In genomic region chr12:77780885-77781698, GRCm38 (mm10) we compare ENCODE assay signal across 7 mouse cellular contexts.
DNase-seq lines count a peak whose midpoint lies in the region; ATAC-seq and TF ChIP-seq lines count a peak whose summit lies in the region.

No protein-coding gene starts in this region.

- no peaks in the 10 kb centered on the region for H3K36me3 ChIP-seq in embryonic facial prominence, embryonic 11.5 days (replicated peaks; ENCODE audit: control insufficient read depth, insufficient read depth, low read depth, low read length)
- no peaks in the 10 kb centered on the region for H3K36me3 ChIP-seq in limb, embryonic 13.5 days
- H3K36me3 ChIP-seq in midbrain, postnatal 0 days (ENCODE audit: insufficient read depth, low read length) = no peaks in the 10 kb centered on the region

- peak; percentile 79 for ATAC-seq in embryonic facial prominence, embryonic 11.5 days (replicated peaks; ENCODE audit: insufficient number of reproducible peaks, low FRiP score, low TSS enrichment, low read depth)
- peak; percentile 80 for ATAC-seq in limb, embryonic 13.5 days (ENCODE audit: low FRiP score, low read depth)
- ATAC-seq in midbrain, postnatal 0 days (ENCODE audit: low FRiP score) = peak; percentile 77

- WGBS in embryonic facial prominence, embryonic 11.5 days = 30% methylated on average over 20 of the region's 20 CpGs
- WGBS in limb, embryonic 13.5 days = 18% methylated on average over 20 of the region's 20 CpGs
- WGBS in midbrain, postnatal 0 days = 20% methylated on average over 20 of the region's 20 CpGs

- peak overlapping the region; percentile 4; the same call in 1 of the 2 replicates for H3K9ac ChIP-seq in embryonic facial prominence, embryonic 11.5 days (replicated peaks; ENCODE audit: low read length)
- H3K9ac ChIP-seq in limb, embryonic 13.5 days = 0 out of 2 replicates have a peak overlapping the region, but pooled peaks have one; percentile 9
- no peak overlapping the region for H3K9ac ChIP-seq in midbrain, postnatal 0 days (replicated peaks; ENCODE audit: low read length, poor library complexity, severe bottlenecking)

- peak; percentile 96 for DNase-seq in adrenal gland, postnatal 10 days
- peak; percentile 85 for DNase-seq in embryonic facial prominence, embryonic 11.5 days (ENCODE audit: low spot score)
- DNase-seq in heart, adult 8-10 months (ENCODE audit: low spot score) = peak; percentile 84
- peak; percentile 93 for DNase-seq in kidney, adult 9 months
- peak; percentile 85 for DNase-seq in midbrain, postnatal 0 days (ENCODE audit: low spot score)
- peak; percentile 72 to 89 for DNase-seq in spleen, postnatal 10 days (ENCODE audit: low spot score in 2 of 2)

- no peak overlapping the region for H3K27ac ChIP-seq in embryonic facial prominence, embryonic 11.5 days (replicated peaks; ENCODE audit: low read depth, low read length)
- no peak overlapping the region for H3K27ac ChIP-seq in limb, embryonic 13.5 days
- peak overlapping the region; percentile 8; the same call in 1 of the 2 replicates for H3K27ac ChIP-seq in midbrain, postnatal 0 days (ENCODE audit: low read depth, low read length)

- H3K4me3 ChIP-seq in embryonic facial prominence, embryonic 11.5 days (ENCODE audit: low read depth, low read length) = peak overlapping the region; percentile 16; the same call in 1 of the 2 replicates
- H3K4me3 ChIP-seq in limb, embryonic 13.5 days = peak overlapping the region; percentile 36
- H3K4me3 ChIP-seq in midbrain, postnatal 0 days (ENCODE audit: low read depth, low read length) = no peak overlapping the region

- H3K4me1 ChIP-seq in embryonic facial prominence, embryonic 11.5 days (ENCODE audit: control insufficient read depth, insufficient read depth, low read length) = no peaks in the 10 kb centered on the region
- H3K4me1 ChIP-seq in limb, embryonic 13.5 days = peaks cover 9% of the 10 kb centered on the region; the same call in 1 of the 2 replicates
- 0 out of 2 replicates have a peak, but pooled peaks cover 5% of the 10 kb centered on the region for H3K4me1 ChIP-seq in midbrain, postnatal 0 days (ENCODE audit: insufficient read depth, low read length)

- H3K27me3 ChIP-seq in embryonic facial prominence, embryonic 11.5 days (ENCODE audit: control insufficient read depth, insufficient read depth, low read length) = no peaks in the 10 kb centered on the region
- no peaks in the 10 kb centered on the region for H3K27me3 ChIP-seq in limb, embryonic 13.5 days
- H3K27me3 ChIP-seq in midbrain, postnatal 0 days (ENCODE audit: insufficient read depth, low read length) = no peaks in the 10 kb centered on the region

- H3K4me2 ChIP-seq in embryonic facial prominence, embryonic 11.5 days (ENCODE audit: low read depth, low read length) = peak overlapping the region; percentile 14; the same call in 1 of the 2 replicates
- H3K4me2 ChIP-seq in limb, embryonic 13.5 days (replicated peaks) = peak overlapping the region; percentile 61
- H3K4me2 ChIP-seq in midbrain, postnatal 0 days (ENCODE audit: low read depth, low read length, poor library complexity, severe bottlenecking) = peak overlapping the region; percentile 29; the same call in 1 of the 2 replicates

- peak; percentile 95 for TF ChIP-seq CTCF in midbrain, postnatal 0 days (IDR thresholded peaks at IDR 0.05)

- no peaks in the 10 kb centered on the region for H3K9me3 ChIP-seq in embryonic facial prominence, embryonic 11.5 days (replicated peaks; ENCODE audit: control insufficient read depth, low read length)
- no peaks in the 10 kb centered on the region for H3K9me3 ChIP-seq in limb, embryonic 13.5 days
- no peaks in the 10 kb centered on the region for H3K9me3 ChIP-seq in midbrain, postnatal 0 days (ENCODE audit: low read length)
